Mouse (Mus musculus) intestine, embryonic 16.5 days (tissue): ENCODE measurements around the gene Tmem38b. TPM values are rescaled to one million over a fixed set of nuclear protein-coding genes. Genes with fewer than 3 reads are reported as not detected.

ENCODE experiments used
- ATAC-seq: fragments of 200-750 bp; cut with Nextera tagmentation; 2 replicates; pipeline ENCODE4 v1.8.0; 2017; ENCODE audit warnings: moderate TSS enrichment, moderate library complexity
- H3K27ac ChIP-seq: fragments of 300-500 bp; sonication (generic); 2 replicates; pipeline ENCODE4 v1.5.1; 2014; ENCODE audit warnings: mild to moderate bottlenecking, low read length
- H3K27me3 ChIP-seq: fragments of 300-500 bp; sonication (generic); replicated peaks from 2 replicates; pipeline ENCODE4 v1.6.1; 2014; ENCODE audit warnings: low read length, control low read depth, mixed read lengths; ENCODE audit not compliant: control insufficient read depth, insufficient read depth
- H3K36me3 ChIP-seq: fragments of 300-500 bp; sonication (generic); 2 replicates; pipeline ENCODE4 v1.6.1; 2014; ENCODE audit warnings: low read length, control low read depth; ENCODE audit not compliant: control insufficient read depth, insufficient read depth
- H3K4me1 ChIP-seq: fragments of 300-500 bp; sonication (generic); 2 replicates; pipeline ENCODE4 v1.6.1; 2014; ENCODE audit warnings: low read length, control low read depth, mixed read lengths; ENCODE audit not compliant: control insufficient read depth, insufficient read depth
- H3K4me2 ChIP-seq: fragments of 300-500 bp; sonication (generic); 2 replicates; pipeline ENCODE4 v1.6.1; 2014; ENCODE audit warnings: low read depth, low read length, control low read depth
- H3K4me3 ChIP-seq: fragments of 300-500 bp; sonication (generic); 2 replicates; pipeline ENCODE4 v1.5.1; 2014; ENCODE audit warnings: mild to moderate bottlenecking, low read length
- H3K9ac ChIP-seq: fragments of 300-500 bp; sonication (generic); 2 replicates; pipeline ENCODE4 v1.6.1; 2014; ENCODE audit warnings: low read depth, low read length
- H3K9me3 ChIP-seq: fragments of 300-500 bp; sonication (generic); 2 replicates; pipeline ENCODE4 v1.6.1; 2016; ENCODE audit warnings: low read length, control low read depth; ENCODE audit not compliant: control insufficient read depth
- WGBS: fragments of 180-500 bp; shearing (Covaris S2); extraction: QIAGEN DNeasy Blood & Tissue Kit; methylation state at CpG from one replicate; pipeline ENCODE4 v1.1.7; 2014; 5-methylcytosine and 5-hydroxymethylcytosine counted together
- polyA plus RNA-seq: library from polyadenylated mRNA; unstranded; fragments of >200 nt; fragmentation: Nextera tagmentation; extraction: Ambion mirVana; gene quantifications from 2 replicates; pipeline ENCODE4 v1.2.1, GENCODE M21; 2015

Gene Tmem38b
- polyA plus RNA-seq, 1 experiment from 2014 or later: 7.3 TPM

DNA sequence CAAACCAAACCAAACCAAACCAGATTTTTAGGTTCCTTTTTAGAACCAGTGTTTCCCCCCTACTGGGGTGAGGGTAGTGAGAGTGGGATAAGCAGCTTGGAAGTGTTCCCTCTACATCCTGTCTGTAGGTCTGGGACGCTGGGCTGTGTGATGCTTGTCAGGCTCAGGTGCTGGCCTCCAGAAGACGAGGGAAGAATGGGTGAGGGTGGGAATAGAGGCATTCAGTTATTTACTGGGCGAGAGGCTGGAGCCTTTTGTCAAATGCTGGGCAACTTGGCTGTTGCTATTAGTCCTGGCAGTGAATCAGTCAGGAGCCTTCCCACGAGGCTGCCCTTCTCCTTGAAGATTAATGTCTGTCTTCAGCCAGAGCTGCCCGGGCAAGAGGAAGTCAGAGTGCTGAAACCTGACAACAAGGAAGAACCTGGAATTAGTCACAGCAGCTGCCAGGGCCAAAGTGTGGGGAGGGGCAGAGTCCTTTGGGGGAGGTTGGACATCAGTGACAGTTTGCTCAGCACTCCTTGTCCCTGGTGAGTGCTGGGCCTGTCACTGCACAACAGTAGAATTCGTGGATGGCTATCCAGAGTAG lies 74.6 kb downstream of the Tmem38b start:
- WGBS: 30% methylated on average over 6 of the region's 6 CpGs
- H3K4me2 ChIP-seq: no peak overlapping the region
- no peaks in the 10 kb centered on the region for H3K4me1 ChIP-seq
- no peak overlapping the region for H3K4me3 ChIP-seq
- no peaks in the 10 kb centered on the region for H3K9me3 ChIP-seq
- H3K36me3 ChIP-seq: no peaks in the 10 kb centered on the region
- ATAC-seq: peak; percentile 53
- no peaks in the 10 kb centered on the region for H3K27me3 ChIP-seq
- H3K9ac ChIP-seq: no peak overlapping the region
- H3K27ac ChIP-seq: no peak overlapping the region

GRCm38 (mm10) chr4:53904335-53904734 lies 78.5 kb downstream of the Tmem38b start:
- no peak overlapping the region for H3K4me3 ChIP-seq
- WGBS: 82% methylated on average over 7 of the region's 7 CpGs
- H3K27ac ChIP-seq: no peak overlapping the region
- no peak overlapping the region for H3K9ac ChIP-seq
- no peaks in the 10 kb centered on the region for H3K27me3 ChIP-seq
- no peaks in the 10 kb centered on the region for H3K4me1 ChIP-seq
- H3K4me2 ChIP-seq: no peak overlapping the region
- no peaks in the 10 kb centered on the region for H3K9me3 ChIP-seq
- H3K36me3 ChIP-seq: no peaks in the 10 kb centered on the region
- ATAC-seq: no peak

DNA sequence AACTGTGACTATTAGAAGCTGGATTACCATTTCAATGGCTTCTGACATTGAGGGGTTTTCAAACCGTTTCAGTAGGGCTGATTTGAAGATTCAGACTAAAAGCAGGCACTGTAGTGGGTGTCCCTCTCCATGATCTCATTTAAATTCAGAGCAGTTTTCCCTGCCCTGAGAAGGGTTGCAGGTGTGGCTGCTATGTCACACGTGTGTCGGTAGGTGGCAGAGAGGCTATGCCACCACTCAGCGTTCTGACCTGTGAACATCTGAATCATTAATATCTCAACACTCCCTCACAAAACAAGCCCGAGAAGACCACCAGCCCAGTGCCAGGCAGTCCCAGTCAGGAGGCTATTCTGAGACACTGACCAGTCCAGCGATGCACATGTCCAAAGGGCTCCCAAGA lies 79.7 kb downstream of the Tmem38b start:
- WGBS: 41% methylated on average over 6 of the region's 6 CpGs
- ATAC-seq: no peak

GRCm38 (mm10) chr4:53907071-53907470 lies 81.2 kb downstream of the Tmem38b start:
- ATAC-seq: no peak
- no peak overlapping the region for H3K4me2 ChIP-seq

More for the DNA sequence above, 79.7 kb downstream of the Tmem38b start:
- Histone ChIP-seq H3K9me3 (no peaks in the 10 kb centered on the region), H3K4me1 (no peaks in the 10 kb centered on the region), H3K4me2 (no peak overlapping the region), H3K36me3 (no peaks in the 10 kb centered on the region), H3K27ac (no peak overlapping the region), H3K9ac (no peak overlapping the region), H3K27me3 (no peaks in the 10 kb centered on the region), H3K4me3 (no peak overlapping the region)

More at GRCm38 (mm10) chr4:53907071-53907470, 81.2 kb downstream of the Tmem38b start:
- H3K9ac ChIP-seq: no peak overlapping the region
- H3K4me1 ChIP-seq: no peaks in the 10 kb centered on the region
- no peaks in the 10 kb centered on the region for H3K9me3 ChIP-seq
- H3K27me3 ChIP-seq: no peaks in the 10 kb centered on the region
- WGBS: 89% methylated on average over 3 of the region's 3 CpGs
- no peak overlapping the region for H3K27ac ChIP-seq
- H3K4me3 ChIP-seq: no peak overlapping the region
- H3K36me3 ChIP-seq: no peaks in the 10 kb centered on the region

Other genes with a start within 250 kb of the Tmem38b start
- gene Fsd1l, start 194.6 kb upstream of the Tmem38b start, polyA plus RNA-seq: 9.2 and 12.4 TPM in 2 replicates
- 12.7 and 13.6 TPM in 2 replicates for gene Fktn, start 112.0 kb upstream of the Tmem38b start, polyA plus RNA-seq
- gene Tal2, start 46.3 kb upstream of the Tmem38b start, polyA plus RNA-seq: 0.05 TPM in 1 of 2 replicates, not detected in the other